Mouse (Mus musculus): ENCODE data around the gene Slc6a2.

Gene Slc6a2

DNA sequence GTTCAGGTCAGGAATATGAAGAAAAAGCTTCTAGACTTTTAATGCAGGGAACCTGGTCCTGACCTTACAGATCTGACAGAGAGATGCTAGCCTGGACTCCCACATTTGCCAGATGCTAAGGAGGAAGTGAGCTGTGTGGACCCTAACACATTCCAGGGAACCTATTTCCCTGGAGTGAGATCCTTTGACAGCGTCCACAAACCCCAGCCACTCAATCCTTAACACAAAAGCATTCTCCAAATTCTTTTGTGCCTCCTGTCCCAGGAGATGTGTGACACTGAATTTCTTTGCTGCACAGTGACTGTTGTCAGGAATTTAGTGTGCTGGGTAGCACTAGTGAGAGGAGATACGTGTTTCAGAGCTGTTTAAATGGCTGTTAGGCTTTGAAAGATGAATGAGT, 79.0 kb downstream of the Slc6a2 start:
- DNase-seq, result no peak

DNA sequence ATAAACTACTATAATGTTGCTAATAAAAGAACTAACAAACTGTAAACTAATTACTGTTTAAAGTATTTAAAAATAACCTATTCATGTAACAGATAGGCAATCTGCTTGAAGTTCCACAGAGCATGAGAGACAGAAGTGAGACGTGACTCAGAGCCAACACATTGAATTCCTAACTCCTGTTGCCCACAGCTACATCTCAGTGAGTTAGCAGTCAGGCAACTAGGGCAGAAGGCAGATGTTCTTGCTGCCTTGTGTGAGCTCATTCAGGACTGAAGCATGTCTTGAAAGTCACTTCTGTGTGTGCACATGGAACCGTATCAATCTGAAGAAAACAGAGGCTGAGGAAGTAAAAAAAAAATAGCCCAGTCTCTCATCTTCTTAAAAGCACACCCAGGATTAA, 80.4 kb downstream of the Slc6a2 start:
- DNase-seq, result no peak

DNA sequence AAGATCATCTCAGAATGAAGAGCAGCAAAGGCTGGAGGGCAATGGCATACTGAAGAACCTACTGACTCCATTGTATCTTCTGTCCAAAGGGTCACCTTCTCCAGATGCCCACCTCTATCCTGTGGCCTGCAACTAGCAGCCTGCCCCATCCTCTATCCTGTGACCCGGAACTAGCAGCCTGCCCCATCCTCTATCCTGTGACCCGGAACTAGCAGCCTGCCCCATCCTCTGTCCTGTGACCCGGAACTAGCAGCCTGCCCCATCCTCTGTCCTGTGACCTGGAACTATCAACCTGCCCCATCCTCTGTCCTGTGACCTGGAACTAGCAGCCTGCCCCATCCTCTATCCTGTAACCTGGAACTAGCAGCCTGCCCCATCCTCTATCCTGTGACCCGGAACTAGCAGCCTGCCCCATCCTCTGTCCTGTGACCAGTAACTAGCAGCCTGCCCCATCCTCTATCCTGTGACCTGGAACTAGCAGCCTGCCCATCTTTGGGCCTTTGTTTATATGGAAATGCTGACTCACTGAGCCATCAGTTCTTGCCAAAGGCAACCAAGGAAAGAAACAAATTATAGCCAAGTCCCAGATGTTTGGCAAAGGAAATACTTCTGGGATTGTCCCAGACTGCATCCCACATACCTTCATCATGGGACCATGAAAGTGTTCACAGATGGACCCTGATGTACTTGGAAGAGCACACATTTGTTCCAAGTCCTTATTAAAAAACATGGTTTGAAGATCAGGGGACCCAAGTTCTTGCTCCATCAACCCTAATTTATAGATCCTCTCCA, 81.1 kb downstream of the Slc6a2 start:
- no peak for DNase-seq

DNA sequence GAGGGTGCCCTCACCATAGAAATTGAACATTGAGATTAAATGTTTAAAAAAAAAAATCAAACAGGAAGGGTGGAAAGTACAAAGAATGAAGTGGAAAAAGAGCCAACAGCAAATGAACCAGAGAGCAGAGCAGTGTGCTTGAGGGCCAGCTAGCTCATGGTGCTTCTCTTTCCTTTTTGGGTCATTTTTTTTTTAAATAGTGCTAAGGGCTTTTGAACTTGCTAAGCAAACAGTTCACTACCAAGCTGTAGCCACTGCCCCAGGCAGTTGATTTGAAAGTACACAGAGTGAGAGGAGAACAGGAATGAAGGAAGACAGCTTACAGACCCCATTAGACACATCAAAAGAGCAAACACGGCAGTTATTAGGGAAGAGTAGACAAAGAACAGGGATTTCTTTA, 83.2 kb downstream of the Slc6a2 start:
- DNase-seq, result no peak

DNA sequence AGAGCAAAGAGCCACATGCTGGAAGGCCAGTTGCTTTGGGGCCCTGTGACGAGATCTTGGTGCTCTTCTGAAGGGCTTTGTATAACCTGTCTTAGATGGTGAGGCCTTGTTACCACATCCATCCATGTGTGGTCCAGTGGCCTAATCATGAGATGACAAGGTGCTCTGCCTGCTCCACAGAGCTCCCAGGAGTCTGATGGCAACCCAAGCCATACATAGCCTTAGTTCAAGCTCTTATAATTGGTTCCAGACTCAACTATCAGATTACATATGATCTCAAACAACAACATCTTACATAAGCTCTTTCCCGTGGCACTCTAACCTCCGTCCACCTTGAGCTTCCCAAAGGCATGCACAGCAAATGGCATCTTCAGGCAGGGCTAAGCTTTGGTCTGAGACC, 88.2 kb downstream of the Slc6a2 start, which contains the start of gene Ces1a:
Gene Ces1a, minus strand, starts transcription at position 101 of the 400 bp plus-strand sequence.
- no peak for DNase-seq

DNA sequence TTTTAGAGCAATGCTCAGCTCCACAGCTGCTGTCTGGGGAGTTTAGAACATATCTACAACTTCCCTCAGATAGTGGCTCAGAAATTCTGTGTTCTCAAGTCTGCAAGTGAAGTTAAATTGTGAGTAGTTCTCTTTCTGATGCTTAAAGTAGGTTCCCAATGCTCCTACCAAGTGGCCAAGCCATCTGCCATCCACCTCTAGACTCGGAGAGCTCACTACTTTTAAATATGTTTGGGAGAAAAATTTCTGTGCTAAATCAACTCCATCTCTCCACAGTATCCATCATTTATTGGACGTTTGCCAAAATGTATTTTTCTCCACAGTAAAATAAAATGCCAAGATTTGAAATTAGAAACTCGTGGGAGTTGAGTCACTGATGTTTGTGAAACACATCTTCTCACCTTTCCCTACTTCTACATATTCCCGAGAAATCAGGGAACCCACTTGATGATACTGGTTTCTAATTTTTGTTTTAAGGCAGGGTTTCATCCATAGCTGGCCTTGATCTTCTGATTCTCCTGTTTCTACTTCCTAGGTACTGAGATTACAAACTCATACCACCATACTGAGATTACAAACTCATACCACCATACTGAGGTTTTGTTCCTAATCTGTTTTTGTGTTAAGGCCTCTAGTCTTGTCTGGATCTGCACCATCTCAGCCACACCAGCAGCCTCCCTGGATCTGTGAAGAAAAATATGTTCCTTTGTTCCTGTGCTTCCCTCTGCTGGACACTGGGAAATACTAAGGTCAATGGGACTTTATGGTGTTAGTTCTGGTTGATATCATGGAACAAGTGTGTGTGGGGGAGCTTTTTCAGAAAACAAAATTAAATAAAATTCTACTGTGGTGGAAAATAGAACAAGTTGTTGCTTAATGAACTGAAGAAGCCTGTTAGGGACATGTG, 88.9 kb downstream of the Slc6a2 start:
- no peak for DNase-seq
